Mouse (Mus musculus): ENCODE results near the gene Sorbs1. TPM values are rescaled to one million over a fixed set of nuclear protein-coding genes. Genes with fewer than 3 reads are reported as not detected.
A peak's percentile ranks its signal among the peaks of the same experiment; 100 is the strongest.

The Sorbs1 gene
- total RNA-seq, 2 experiments from 2014 or later = 131 to 189 TPM

DNA sequence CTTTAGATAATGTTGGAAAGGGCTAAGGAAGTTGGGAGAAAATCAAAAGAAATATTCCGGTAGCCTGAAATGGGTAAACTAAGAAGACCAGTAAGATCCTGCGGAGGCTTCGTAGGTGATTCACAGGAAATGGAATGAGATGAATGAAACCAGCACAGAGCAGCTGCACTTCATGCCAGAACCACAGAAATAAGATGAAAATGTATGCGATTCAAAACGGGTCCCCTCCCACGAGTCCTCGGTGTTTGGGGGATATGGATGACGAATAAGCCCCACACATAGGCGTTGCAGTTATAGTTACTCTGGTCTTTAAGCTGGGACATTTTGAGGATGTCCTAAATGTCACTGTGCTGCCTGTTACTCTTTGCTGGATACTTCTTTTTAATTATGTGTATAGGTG lies 67.1 kb downstream of the Sorbs1 start:
- intact Hi-C loops (cut with DNase I) = no loop called here
- no peak for DNase-seq

- DNase-seq = no peak
- intact Hi-C loops (cut with DNase I) = no loop called here
These were observed 71.2 kb downstream of the Sorbs1 start for GRCm38 (mm10) chr19:40442377-40442776.

DNA sequence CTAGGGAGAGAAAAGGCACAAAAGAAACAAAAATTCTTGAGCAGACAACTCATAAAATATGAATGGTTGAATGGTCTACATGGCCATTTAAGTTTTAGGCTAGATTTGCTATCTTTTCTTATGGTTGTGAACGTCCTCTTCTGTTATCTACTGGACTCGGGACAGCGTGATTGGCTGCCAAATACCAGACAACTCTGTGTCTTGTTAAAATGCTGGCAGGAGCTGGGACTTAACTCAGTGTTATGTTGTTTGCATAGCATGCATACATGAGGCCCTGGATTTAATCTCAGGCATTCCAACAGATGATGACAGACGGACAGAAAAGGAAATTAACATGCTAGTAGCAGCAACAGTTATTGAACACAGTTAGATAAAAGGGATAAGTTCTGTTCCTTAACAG lies 72.6 kb downstream of the Sorbs1 start:
- DNase-seq = no peak

DNA sequence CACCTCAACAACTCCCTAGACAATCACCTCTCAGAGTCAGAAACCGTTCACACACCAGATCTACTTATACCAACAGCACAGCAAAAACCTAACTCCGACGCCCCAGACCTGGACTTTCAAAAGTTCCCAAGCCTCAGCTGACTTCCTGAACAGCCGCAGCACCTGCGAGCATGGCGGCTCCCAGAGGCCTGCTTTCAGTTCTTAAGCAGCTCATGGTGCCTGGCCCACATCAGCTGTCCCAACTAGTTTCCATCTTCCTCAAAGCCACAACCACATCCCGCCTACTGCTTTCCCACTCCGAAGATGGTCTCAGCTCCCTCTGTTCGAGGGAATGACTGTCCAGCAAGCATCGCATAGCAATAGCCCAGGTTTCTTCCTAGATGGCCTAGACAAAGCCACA lies 74.7 kb downstream of the Sorbs1 start:
- intact Hi-C loops (cut with DNase I) = loop anchor here (5.0 kb wide), 1 partner anchor 33 kb away; no protein-coding TSS in a partner anchor
- no peak for DNase-seq

More for the DNA sequence above, 72.6 kb downstream of the Sorbs1 start:
- intact Hi-C loops (cut with DNase I) = no loop called here

DNA sequence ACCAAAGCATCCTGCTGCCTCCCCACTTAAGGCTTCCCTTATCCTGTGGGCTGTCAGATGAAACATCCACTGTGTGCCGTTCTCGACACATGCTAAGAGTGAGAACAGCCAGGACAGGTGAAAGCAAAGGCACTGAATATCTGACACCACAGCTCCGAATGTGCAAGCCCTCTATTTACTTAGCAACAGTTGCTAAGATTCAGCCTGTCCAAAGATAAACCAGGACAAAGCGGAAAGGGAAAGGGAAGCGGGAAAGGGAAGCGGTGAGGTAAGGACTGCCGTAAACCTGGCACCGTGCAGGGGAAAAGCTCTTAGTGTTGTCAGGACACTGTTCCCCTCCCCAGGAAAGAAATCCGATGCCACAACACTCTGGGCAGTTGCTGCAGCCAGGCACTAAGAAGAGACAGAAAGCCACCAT lies 75.9 kb downstream of the Sorbs1 start:
- DNase-seq = no peak

DNA sequence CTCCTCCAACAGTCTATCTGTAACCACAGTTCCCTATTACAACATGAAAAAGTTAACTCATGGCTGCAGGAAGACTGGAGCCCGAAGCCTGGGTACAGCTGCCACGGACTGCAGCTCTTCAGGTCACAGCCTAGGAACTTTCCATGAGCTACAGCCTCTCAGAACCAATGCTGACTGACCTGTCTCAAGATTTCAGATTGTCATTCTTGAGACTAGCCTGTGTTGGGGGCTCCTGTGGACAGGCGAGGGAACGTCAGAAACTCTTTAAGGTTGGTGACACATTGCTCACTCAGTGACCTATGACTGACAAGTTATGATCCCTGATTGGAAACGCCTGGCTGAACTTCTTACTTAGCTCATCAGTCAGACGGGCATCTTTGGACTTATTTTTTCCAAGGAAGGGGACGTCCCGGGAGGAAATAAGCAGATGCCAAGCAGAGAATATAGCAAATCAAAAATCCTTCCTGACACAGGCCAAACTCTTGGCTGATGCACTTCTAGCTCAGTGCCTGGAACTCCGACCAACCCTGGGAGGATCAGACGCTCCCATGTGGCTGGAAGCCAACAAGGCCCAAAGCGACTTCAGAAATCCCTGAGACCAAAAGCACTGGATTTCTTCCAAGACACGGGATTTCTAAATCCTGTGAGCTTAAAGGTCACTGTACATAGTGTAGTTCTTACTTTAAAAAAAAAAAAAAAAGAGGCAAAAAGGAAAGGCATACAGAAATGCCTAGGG lies 76.9 kb downstream of the Sorbs1 start:
- peak in 1 of 2 experiments; percentile 55 for DNase-seq
- intact Hi-C loops (cut with DNase I) = loop anchor here (5.0 kb wide), 1 partner anchor 36 kb away; no protein-coding TSS in a partner anchor

More for the DNA sequence above, 75.9 kb downstream of the Sorbs1 start:
- intact Hi-C loops (cut with DNase I) = loop anchor here (5.0 kb wide), 1 partner anchor 35 kb away; no protein-coding TSS in a partner anchor

DNA sequence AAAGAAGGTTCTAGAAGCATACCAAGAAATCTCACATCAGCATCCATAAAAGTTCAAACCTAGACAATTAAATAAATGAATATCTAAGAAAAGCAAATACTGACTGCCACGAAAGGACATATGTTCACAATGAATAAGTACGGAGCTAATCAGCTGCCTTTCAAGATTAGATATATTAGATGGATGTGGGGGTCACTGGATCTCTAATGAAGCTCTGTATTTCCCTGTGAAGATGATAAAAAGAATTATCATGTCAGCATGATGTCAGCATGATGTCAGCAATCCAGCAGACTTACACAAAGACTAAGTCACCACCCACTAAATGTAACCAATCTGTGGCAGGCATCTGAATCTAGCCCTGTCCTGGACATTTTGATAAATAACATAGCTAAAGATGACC lies 77.8 kb downstream of the Sorbs1 start:
- intact Hi-C loops (cut with DNase I) = loop anchor here (5.0 kb wide), 1 partner anchor 37 kb away; no protein-coding TSS in a partner anchor
- no peak for DNase-seq

DNA sequence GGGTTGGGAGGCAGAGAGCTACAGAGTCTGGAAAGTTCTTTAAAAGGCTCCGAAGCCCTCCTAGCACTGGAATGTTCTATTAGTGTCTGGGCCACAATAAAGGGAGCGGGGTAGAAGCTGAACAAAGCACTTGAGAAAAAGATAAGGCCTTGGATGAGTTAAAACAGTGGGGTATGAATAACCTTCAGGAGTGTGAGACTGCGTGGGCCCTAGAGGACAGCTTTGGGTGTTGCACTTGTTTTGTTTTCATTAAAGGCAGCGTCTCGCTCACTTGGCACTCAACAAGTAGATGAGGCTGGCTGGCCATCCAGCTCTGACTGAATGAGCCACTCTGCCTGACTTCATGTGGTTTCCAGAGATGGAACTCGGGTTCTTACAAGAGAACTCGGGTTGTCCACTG lies 78.5 kb downstream of the Sorbs1 start:
- intact Hi-C loops (cut with DNase I) = loop anchor here (5.0 kb wide), 1 partner anchor 37 kb away; no protein-coding TSS in a partner anchor
- DNase-seq = no peak

- intact Hi-C loops (cut with DNase I) = no loop called here
- DNase-seq = no peak
These were observed 79.3 kb downstream of the Sorbs1 start for GRCm38 (mm10) chr19:40434042-40434869.

- DNase-seq = no peak
- intact Hi-C loops (cut with DNase I) = no loop called here
These were observed 80.2 kb downstream of the Sorbs1 start for GRCm38 (mm10) chr19:40433316-40433912.

DNA sequence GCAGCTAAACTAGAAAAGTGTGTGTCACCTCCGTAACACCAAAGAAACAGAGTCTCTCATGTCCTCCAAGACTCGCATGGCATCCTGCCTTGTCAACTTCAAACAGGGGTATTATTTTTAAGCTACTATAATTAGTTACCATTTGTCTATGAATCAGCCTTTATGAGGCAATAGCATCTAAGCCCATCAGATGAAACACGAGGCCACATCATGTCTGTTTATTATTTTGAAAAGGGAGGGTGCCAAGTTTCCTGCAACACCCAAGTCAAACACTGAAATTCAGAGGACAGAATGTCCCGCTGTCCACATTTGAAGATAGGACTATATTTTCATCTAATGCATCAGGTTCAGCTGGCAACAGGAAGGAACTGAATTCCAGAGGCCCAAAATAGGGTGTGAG lies 81.6 kb downstream of the Sorbs1 start:
- intact Hi-C loops (cut with DNase I) = no loop called here
- no peak for DNase-seq

- intact Hi-C loops (cut with DNase I) = no loop called here
- no peak for DNase-seq
These were observed 84.0 kb downstream of the Sorbs1 start for GRCm38 (mm10) chr19:40429572-40429971.

- intact Hi-C loops (cut with DNase I) = no loop called here
- DNase-seq = no peak
These were observed 84.4 kb downstream of the Sorbs1 start for GRCm38 (mm10) chr19:40429169-40429568.

DNA sequence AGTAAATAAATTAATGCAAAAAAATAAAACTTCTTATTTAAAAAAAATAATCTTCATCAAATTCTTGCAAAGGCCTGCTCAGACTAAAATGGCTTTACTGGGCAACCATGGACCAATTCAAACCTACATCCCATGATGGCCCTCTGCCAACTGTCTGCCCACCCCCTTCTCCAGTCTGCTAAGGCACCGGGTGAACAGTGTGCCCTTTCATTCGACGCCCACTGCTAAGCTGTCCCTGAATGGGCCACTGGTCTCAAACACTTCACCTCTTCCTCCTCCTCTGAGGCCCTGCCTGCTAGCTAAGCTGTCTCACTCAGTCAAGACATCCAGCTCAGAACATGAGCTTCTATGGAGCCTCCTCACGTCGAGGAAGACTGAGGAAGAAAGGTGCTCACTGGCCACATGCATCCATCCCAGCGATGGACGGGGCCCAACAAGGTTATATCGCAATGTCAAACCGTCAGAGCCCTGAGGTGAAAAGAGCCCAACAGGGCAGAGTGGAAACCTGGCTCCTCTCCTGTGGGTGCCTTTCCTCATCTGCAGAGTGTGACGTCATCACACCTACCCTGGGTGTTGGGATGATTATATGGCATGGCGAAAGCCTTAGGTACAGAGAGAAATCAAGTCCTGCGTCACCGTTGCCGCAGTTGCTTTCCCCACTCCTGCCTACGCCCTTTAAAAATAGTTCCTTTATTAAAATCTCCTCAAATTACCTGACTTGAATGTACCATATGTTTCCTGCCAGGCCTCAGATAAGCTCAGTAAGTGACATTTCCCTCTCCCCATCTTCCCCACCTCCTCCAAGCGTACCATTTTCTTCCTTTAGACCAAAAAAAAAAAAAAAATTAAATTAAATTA lies 87.2 kb downstream of the Sorbs1 start:
- no peak for DNase-seq
- intact Hi-C loops (cut with DNase I) = no loop called here

GRCm38 (mm10) chr19:40425326-40425725 lies 88.3 kb downstream of the Sorbs1 start:
- no peak for DNase-seq
- intact Hi-C loops (cut with DNase I) = no loop called here

GRCm38 (mm10) chr19:40421037-40421436 lies 92.5 kb downstream of the Sorbs1 start:
- DNase-seq = no peak
- intact Hi-C loops (cut with DNase I) = no loop called here

GRCm38 (mm10) chr19:40419315-40419714 lies 94.3 kb downstream of the Sorbs1 start:
- DNase-seq = no peak
- intact Hi-C loops (cut with DNase I) = no loop called here

- no peak for DNase-seq
- intact Hi-C loops (cut with DNase I) = no loop called here
These were observed 96.3 kb downstream of the Sorbs1 start for GRCm38 (mm10) chr19:40417155-40417821.

- no peak for DNase-seq
- intact Hi-C loops (cut with DNase I) = no loop called here
These were observed 97.9 kb downstream of the Sorbs1 start for GRCm38 (mm10) chr19:40415725-40416124.

Data from gastrocnemius, postnatal 36 days (tissue).